Mouse (Mus musculus): ENCODE measurements around the gene Rab4b. TPM values are rescaled to one million over a fixed set of nuclear protein-coding genes. Genes with fewer than 3 reads are reported as not detected.

The Rab4b gene
- polyA plus RNA-seq, 1 experiment, result 154 TPM

GRCm38 (mm10) chr7:27189271-27189931, 10.7 kb upstream of the Rab4b start:
- Histone ChIP-seq H3K4me1 (ENCODE audit: control insufficient read depth, insufficient read depth, low read length) (peaks cover 5% of the 10 kb centered on the region), H3K4me3 (ENCODE audit: insufficient read depth, low read length) (no peak overlapping the region), H3K27ac (ENCODE audit: insufficient read depth, low read length) (no peak overlapping the region)
- TF ChIP-seq CTCF (IDR thresholded peaks at IDR 0.05; ENCODE audit: extremely low read depth, insufficient read depth, low read length) (no peak), POLR2A (IDR thresholded peaks at IDR 0.05; ENCODE audit: extremely low read depth, insufficient read depth, low read length) (no peak)

GRCm38 (mm10) chr7:27185986-27186385, 7.3 kb upstream of the Rab4b start:
- Histone ChIP-seq H3K4me3 (ENCODE audit: insufficient read depth, low read length) (no peak overlapping the region), H3K4me1 (ENCODE audit: control insufficient read depth, insufficient read depth, low read length) (no peaks in the 10 kb centered on the region), H3K27ac (ENCODE audit: insufficient read depth, low read length) (no peak overlapping the region)
- TF ChIP-seq POLR2A (IDR thresholded peaks at IDR 0.05; ENCODE audit: extremely low read depth, insufficient read depth, low read length) (no peak), CTCF (IDR thresholded peaks at IDR 0.05; ENCODE audit: extremely low read depth, insufficient read depth, low read length) (no peak)

- H3K4me3 ChIP-seq (ENCODE audit: insufficient read depth, low read length), result no peak overlapping the region
- no peaks in the 10 kb centered on the region for H3K4me1 ChIP-seq (ENCODE audit: control insufficient read depth, insufficient read depth, low read length)
- H3K27ac ChIP-seq (ENCODE audit: insufficient read depth, low read length), result no peak overlapping the region
- TF ChIP-seq POLR2A (IDR thresholded peaks at IDR 0.05; ENCODE audit: extremely low read depth, insufficient read depth, low read length) (no peak), CTCF (IDR thresholded peaks at IDR 0.05; ENCODE audit: extremely low read depth, insufficient read depth, low read length) (peak; percentile 54)
Observed at GRCm38 (mm10) chr7:27184964-27185363, 6.3 kb upstream of the Rab4b start.

- no peak overlapping the region for H3K4me3 ChIP-seq (ENCODE audit: insufficient read depth, low read length)
- H3K27ac ChIP-seq (ENCODE audit: insufficient read depth, low read length), result no peak overlapping the region
- peaks cover 3% of the 10 kb centered on the region for H3K4me1 ChIP-seq (ENCODE audit: control insufficient read depth, insufficient read depth, low read length)
- no peak for TF ChIP-seq CTCF (IDR thresholded peaks at IDR 0.05; ENCODE audit: extremely low read depth, insufficient read depth, low read length)
- no peak for TF ChIP-seq POLR2A (IDR thresholded peaks at IDR 0.05; ENCODE audit: extremely low read depth, insufficient read depth, low read length)
Observed at GRCm38 (mm10) chr7:27182498-27182897, 3.8 kb upstream of the Rab4b start.

- TF ChIP-seq CTCF (IDR thresholded peaks at IDR 0.05; ENCODE audit: extremely low read depth, insufficient read depth, low read length), result no peak
- no peak for TF ChIP-seq POLR2A (IDR thresholded peaks at IDR 0.05; ENCODE audit: extremely low read depth, insufficient read depth, low read length)
- no peak within 1 kb of the TSS for H3K27ac ChIP-seq (ENCODE audit: insufficient read depth, low read length)
Observed at GRCm38 (mm10) chr7:27180837-27181695, 2.4 kb upstream of the Rab4b start, which contains the start of the genes Gm21983 and Mia. Gene Gm21983 (minus strand): TSS chr7:27181086. Gene Mia (minus strand): TSS chr7:27181157.

GRCm38 (mm10) chr7:27180036-27180435, 1.3 kb upstream of the Rab4b start:
- no peak for TF ChIP-seq CTCF (IDR thresholded peaks at IDR 0.05; ENCODE audit: extremely low read depth, insufficient read depth, low read length)
- TF ChIP-seq POLR2A (IDR thresholded peaks at IDR 0.05; ENCODE audit: extremely low read depth, insufficient read depth, low read length), result no peak
- H3K4me1 ChIP-seq (ENCODE audit: control insufficient read depth, insufficient read depth, low read length), result peaks cover 3% of the 10 kb centered on the region
- no peak overlapping the region for H3K27ac ChIP-seq (ENCODE audit: insufficient read depth, low read length)
- H3K4me3 ChIP-seq (ENCODE audit: insufficient read depth, low read length), result no peak overlapping the region

More at GRCm38 (mm10) chr7:27180837-27181695, 2.4 kb upstream of the Rab4b start, which contains the start of the genes Gm21983 and Mia:
- Histone ChIP-seq H3K4me3 (ENCODE audit: insufficient read depth, low read length) (no peak within 1 kb of the TSS), H3K4me1 (ENCODE audit: control insufficient read depth, insufficient read depth, low read length) (peaks cover 3% of the 10 kb centered on the region)

- peak overlapping the region; percentile 64 for H3K4me3 ChIP-seq (ENCODE audit: insufficient read depth, low read length)
- peak overlapping the region; percentile 20; the same call in 1 of the 2 replicates for H3K27ac ChIP-seq (ENCODE audit: insufficient read depth, low read length)
- H3K4me1 ChIP-seq (ENCODE audit: control insufficient read depth, insufficient read depth, low read length), result peaks cover 3% of the 10 kb centered on the region
- TF ChIP-seq CTCF (IDR thresholded peaks at IDR 0.05; ENCODE audit: extremely low read depth, insufficient read depth, low read length), result no peak
- TF ChIP-seq POLR2A (IDR thresholded peaks at IDR 0.05; ENCODE audit: extremely low read depth, insufficient read depth, low read length), result no peak
Observed at GRCm38 (mm10) chr7:27179217-27179918, 672 bp upstream of the Rab4b start.

- Histone ChIP-seq H3K4me1 (ENCODE audit: control insufficient read depth, insufficient read depth, low read length) (peaks cover 3% of the 10 kb centered on the region), H3K27ac (ENCODE audit: insufficient read depth, low read length) (peak overlapping the region; percentile 87; the same call in 1 of the 2 replicates), H3K4me3 (ENCODE audit: insufficient read depth, low read length) (peak overlapping the region; percentile 64)
- TF ChIP-seq POLR2A (IDR thresholded peaks at IDR 0.05; ENCODE audit: extremely low read depth, insufficient read depth, low read length) (no peak), CTCF (IDR thresholded peaks at IDR 0.05; ENCODE audit: extremely low read depth, insufficient read depth, low read length) (no peak)
Observed at GRCm38 (mm10) chr7:27177942-27178323, 763 bp downstream of the Rab4b start.

GRCm38 (mm10) chr7:27174896-27175295, 3.8 kb downstream of the Rab4b start:
- TF ChIP-seq POLR2A (IDR thresholded peaks at IDR 0.05; ENCODE audit: extremely low read depth, insufficient read depth, low read length) (no peak), CTCF (IDR thresholded peaks at IDR 0.05; ENCODE audit: extremely low read depth, insufficient read depth, low read length) (no peak)
- Histone ChIP-seq H3K4me3 (ENCODE audit: insufficient read depth, low read length) (no peak overlapping the region), H3K27ac (ENCODE audit: insufficient read depth, low read length) (no peak overlapping the region), H3K4me1 (ENCODE audit: control insufficient read depth, insufficient read depth, low read length) (peaks cover 3% of the 10 kb centered on the region)
